Mouse (Mus musculus) G1E (cell line): Measurements from ENCODE around the gene Sp6.

Experiments
- CTCF ChIP-seq: IDR thresholded peaks from 2 replicates; pipeline ENCODE4 v1.5.1; 2012; ENCODE audit warnings: low read depth, low read length, inconsistent platforms, mixed read lengths
- GATA1 ChIP-seq: IDR thresholded peaks from 2 replicates; pipeline ENCODE4 v1.6.1; 2012; ENCODE audit warnings: borderline replicate concordance, low read length, inconsistent platforms, mixed read lengths
- GATA2 ChIP-seq: IDR thresholded peaks from 2 replicates; pipeline ENCODE4 v1.6.1; 2012; ENCODE audit warnings: low read depth, low read length, inconsistent platforms, borderline replicate concordance

DNA sequence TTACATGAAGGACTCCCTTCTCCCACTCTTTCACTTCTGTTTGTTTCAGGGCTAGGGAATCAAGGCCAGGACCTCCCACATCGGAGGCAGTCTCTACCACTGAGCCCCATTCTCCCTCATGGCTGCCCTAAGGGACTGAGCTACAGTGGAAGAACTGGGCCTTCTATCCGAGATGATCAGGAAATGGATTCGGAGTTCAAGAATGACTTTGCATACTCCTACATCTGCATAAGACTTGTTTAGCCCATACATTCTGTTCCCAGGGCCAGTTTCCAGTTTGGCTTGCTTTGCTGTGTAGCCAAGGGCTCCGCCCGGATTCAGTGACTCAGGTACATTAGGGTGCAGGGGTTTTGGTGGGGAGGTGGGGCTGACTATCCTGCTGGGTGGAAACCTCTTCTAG, 33.2 kb upstream of the Sp6 start:
- TF ChIP-seq GATA1 (no peak), CTCF (no peak), GATA2 (no peak)
